8 mouse cellular contexts compared by ENCODE assay signal in the genomic region with DNA sequence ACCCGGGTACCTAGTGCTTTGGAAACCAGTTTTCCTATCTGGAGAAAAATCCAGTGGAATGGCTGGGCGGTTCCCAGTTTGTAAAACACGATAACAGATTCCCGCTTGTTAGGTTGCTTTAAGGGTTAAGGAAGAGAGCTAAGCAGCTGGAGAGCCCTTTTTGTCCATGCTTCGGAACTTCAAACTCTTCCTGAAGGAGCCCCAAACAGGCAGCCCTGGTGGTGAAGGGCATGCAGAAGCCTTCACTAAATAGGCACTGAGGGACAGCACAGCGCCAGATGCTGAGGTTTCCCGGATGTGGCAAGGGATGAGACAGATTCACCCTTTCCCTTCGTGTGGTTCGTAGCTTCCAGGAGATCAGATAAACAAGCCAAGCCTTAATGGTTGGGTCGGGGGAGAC. TPM values are rescaled to one million over a fixed set of nuclear protein-coding genes. Genes with fewer than 3 reads are reported as not detected.
A peak's percentile ranks its signal among the peaks of the same experiment; 100 is the strongest.
DNase-seq lines count a peak whose midpoint lies in the region; ATAC-seq and TF ChIP-seq lines count a peak whose summit lies in the region.

No protein-coding gene starts in this region.

- peaks cover 41% of the 10 kb centered on the region for H3K4me1 ChIP-seq in lung, embryonic 15.5 days
- H3K4me1 ChIP-seq in forebrain, embryonic 10.5 days: peaks cover 49% of the 10 kb centered on the region
- H3K4me1 ChIP-seq in intestine, embryonic 16.5 days (ENCODE audit: control insufficient read depth, insufficient read depth, low read length): peaks cover 31% of the 10 kb centered on the region
- H3K4me1 ChIP-seq in small intestine, adult 2 months (ENCODE audit: control insufficient read depth, insufficient read depth, insufficient read length, low read length): peaks cover 26% of the 10 kb centered on the region

- ATAC-seq in lung, embryonic 15.5 days (ENCODE audit: borderline replicate concordance, extremely low read depth, low FRiP score, low TSS enrichment): no peak; the same call in 1 of the 2 replicates
- ATAC-seq in intestine, embryonic 16.5 days: no peak

- peak overlapping the region; percentile 86 for H3K4me2 ChIP-seq in lung, embryonic 15.5 days
- peak overlapping the region; percentile 84 for H3K4me2 ChIP-seq in intestine, embryonic 16.5 days (ENCODE audit: low read depth, low read length)

- no peaks in the 10 kb centered on the region for H3K9me3 ChIP-seq in lung, embryonic 15.5 days
- H3K9me3 ChIP-seq in forebrain, embryonic 10.5 days: peaks cover 43% of the 10 kb centered on the region
- peaks cover 6% of the 10 kb centered on the region; the same call in 1 of the 2 replicates for H3K9me3 ChIP-seq in intestine, embryonic 16.5 days (ENCODE audit: control insufficient read depth, low read length)

- H3K27ac ChIP-seq in lung, embryonic 15.5 days: peak overlapping the region; percentile 93
- peak overlapping the region; percentile 98 for H3K27ac ChIP-seq in forebrain, embryonic 10.5 days
- peak overlapping the region; percentile 88 for H3K27ac ChIP-seq in intestine, embryonic 16.5 days (ENCODE audit: low read length)
- H3K27ac ChIP-seq in small intestine, adult 2 months (ENCODE audit: insufficient read depth, low read depth, low read length): peak overlapping the region; percentile 71

- H3K4me3 ChIP-seq in lung, embryonic 15.5 days: peak overlapping the region; percentile 63
- peak overlapping the region; percentile 72 for H3K4me3 ChIP-seq in forebrain, embryonic 10.5 days
- peak overlapping the region; percentile 78 for H3K4me3 ChIP-seq in intestine, embryonic 16.5 days (ENCODE audit: low read length)
- H3K4me3 ChIP-seq in small intestine, adult 2 months (ENCODE audit: low read depth, low read length): peak overlapping the region; percentile 55

- WGBS in lung, embryonic 15.5 days: 5% methylated on average over 10 of the region's 10 CpGs
- 13% methylated on average over 10 of the region's 10 CpGs for WGBS in forebrain, embryonic 10.5 days
- 3% methylated on average over 10 of the region's 10 CpGs for WGBS in intestine, embryonic 16.5 days
- 8% methylated on average over 10 of the region's 10 CpGs for WGBS in small intestine, adult 2 months

- H3K9ac ChIP-seq in lung, embryonic 15.5 days: 0 out of 2 replicates have a peak overlapping the region, but pooled peaks have one; percentile 75
- H3K9ac ChIP-seq in intestine, embryonic 16.5 days (ENCODE audit: low read depth, low read length): peak overlapping the region; percentile 88

- peak; percentile 11; the same call in 1 of the 2 replicates for TF ChIP-seq CTCF in small intestine, adult 2 months (IDR thresholded peaks at IDR 0.05; ENCODE audit: extremely low read depth, insufficient read length, insufficient replicate concordance, low read depth, low read length)

- H3K36me3 ChIP-seq in lung, embryonic 15.5 days: peaks cover 19% of the 10 kb centered on the region; the same call in 1 of the 2 replicates
- peaks cover 47% of the 10 kb centered on the region for H3K36me3 ChIP-seq in forebrain, embryonic 10.5 days (replicated peaks)
- peaks cover 4% of the 10 kb centered on the region; the same call in 1 of the 2 replicates for H3K36me3 ChIP-seq in intestine, embryonic 16.5 days (ENCODE audit: control insufficient read depth, insufficient read depth, low read length)
- H3K36me3 ChIP-seq in small intestine, adult 2 months (ENCODE audit: control insufficient read depth, insufficient read depth, low read length): peaks cover 1% of the 10 kb centered on the region; the same call in 1 of the 2 replicates

- DNase-seq in lung, adult 18-20 months: no peak
- peak; percentile 25 for DNase-seq in forebrain, embryonic 10.5 days (ENCODE audit: extremely low spot score, low spot score)
- no peak for DNase-seq in cerebellum, postnatal 4 days (ENCODE audit: low spot score in 2 of 2)
- no peak for DNase-seq in testis, postnatal 14 days (ENCODE audit: low spot score)
- DNase-seq in Muller cell, postnatal 12 days (ENCODE audit: inconsistent ontology term): no peak

- TF ChIP-seq POLR2A in small intestine, adult 2 months (IDR thresholded peaks at IDR 0.05; ENCODE audit: low read depth, low read length): no peak

- no peaks in the 10 kb centered on the region for H3K27me3 ChIP-seq in lung, embryonic 15.5 days
- peaks cover 21% of the 10 kb centered on the region for H3K27me3 ChIP-seq in forebrain, embryonic 10.5 days (ENCODE audit: poor library complexity, severe bottlenecking)
- H3K27me3 ChIP-seq in intestine, embryonic 16.5 days (replicated peaks; ENCODE audit: control insufficient read depth, insufficient read depth, low read length): no peaks in the 10 kb centered on the region
- no peaks in the 10 kb centered on the region for H3K27me3 ChIP-seq in small intestine, adult 2 months (ENCODE audit: control insufficient read depth, insufficient read depth, low read length)

RNA-seq across cellular contexts. Expression of gene Fbln1, which starts 2.6 kb away (rescaled TPM):
- 248 and 250 TPM in 2 replicates for polyA plus RNA-seq in lung, embryonic 15.5 days (2015; fragmentation: Nextera tagmentation; extraction: Ambion mirVana)
- polyA plus RNA-seq in forebrain, embryonic 10.5 days (2016; fragmentation: Nextera tagmentation; extraction: Ambion mirVana): 154 and 157 TPM in 2 replicates
- polyA plus RNA-seq in intestine, embryonic 16.5 days (2015; fragmentation: Nextera tagmentation; extraction: Ambion mirVana): 189 and 191 TPM in 2 replicates
- polyA plus RNA-seq in small intestine, adult 2 months (2012; rRNA removed): 139 and 456 TPM in 2 replicates
